19 mouse cellular contexts compared by ENCODE assay signal in genomic region chr2:123805646-123806045, GRCm38 (mm10).
A peak's percentile ranks its signal among the peaks of the same experiment; 100 is the strongest.
DNase-seq lines count a peak whose midpoint lies in the region; ATAC-seq and TF ChIP-seq lines count a peak whose summit lies in the region.
"Had no signal": no experiment of that assay in that cellular context is flagged by ENCODE, and none has a peak within 500 bp of the region (broad histone marks: within the 10 kb centered on the region; RNA-seq: fewer than 3 reads in every experiment).

No protein-coding gene starts in this region.

- peak; percentile 67 for ATAC-seq in forebrain, embryonic 15.5 days (replicated peaks)
- ATAC-seq: intestine, embryonic 16.5 days had no signal

- peak; percentile 13 to 38 for DNase-seq in cerebellum, postnatal 14 days
- no peak for DNase-seq in cerebellum, postnatal 4 days (ENCODE audit: low spot score in 2 of 2)
- no peak for DNase-seq in forebrain, embryonic 10.5 days (ENCODE audit: extremely low spot score, low spot score)
- DNase-seq in layer of hippocampus, postnatal 10 days (ENCODE audit: low spot score in 2 of 2) = peak; percentile 34 to 48
- no peak for DNase-seq in layer of hippocampus, adult 11-12 months (ENCODE audit: low spot score)
- DNase-seq in brain, embryonic 14.5 days (ENCODE audit: low read depth) = peak; percentile 76
- no peak for DNase-seq in kidney, adult 11 months
- DNase-seq: adrenal gland, postnatal 10 days; cerebellum, adult 18-20 months; cerebellum, adult 9-11 months; gastrocnemius, postnatal 14 days; heart, adult 2 months; heart, postnatal 14 days had no signal

- 47% methylated on average over 2 of the region's 2 CpGs for WGBS in forebrain, embryonic 15.5 days
- WGBS in forebrain, embryonic 10.5 days = 74% methylated on average over 2 of the region's 2 CpGs

- H3K4me2 ChIP-seq in forebrain, embryonic 15.5 days (replicated peaks) = no peak overlapping the region
- H3K4me2 ChIP-seq: embryonic facial prominence, embryonic 13.5 days; heart, embryonic 11.5 days; heart, embryonic 15.5 days; hindbrain, embryonic 14.5 days had no signal

- H3K9ac ChIP-seq in forebrain, embryonic 15.5 days (replicated peaks) = no peak overlapping the region
- H3K9ac ChIP-seq: embryonic facial prominence, embryonic 13.5 days; heart, embryonic 15.5 days; hindbrain, embryonic 14.5 days had no signal

- no peak for TF ChIP-seq CTCF in brain, embryonic 14.5 days (IDR thresholded peaks at IDR 0.05; ENCODE audit: borderline replicate concordance, extremely low read depth, insufficient read depth, insufficient read length)

- peaks cover 7% of the 10 kb centered on the region; the same call in 1 of the 2 replicates for H3K4me1 ChIP-seq in forebrain, embryonic 15.5 days
- H3K4me1 ChIP-seq in forebrain, embryonic 10.5 days = no peaks in the 10 kb centered on the region
- H3K4me1 ChIP-seq: embryonic facial prominence, embryonic 13.5 days; heart, embryonic 15.5 days had no signal

- H3K9me3 ChIP-seq in forebrain, embryonic 15.5 days = no peaks in the 10 kb centered on the region
- no peaks in the 10 kb centered on the region for H3K9me3 ChIP-seq in forebrain, embryonic 10.5 days
- H3K9me3 ChIP-seq: embryonic facial prominence, embryonic 13.5 days; heart, embryonic 15.5 days had no signal

- H3K36me3 ChIP-seq in forebrain, embryonic 15.5 days = no peaks in the 10 kb centered on the region
- H3K36me3 ChIP-seq in forebrain, embryonic 10.5 days (replicated peaks) = no peaks in the 10 kb centered on the region
- H3K36me3 ChIP-seq: embryonic facial prominence, embryonic 13.5 days; heart, embryonic 15.5 days had no signal

- H3K4me3 ChIP-seq in forebrain, embryonic 15.5 days = no peak overlapping the region
- H3K4me3 ChIP-seq in forebrain, embryonic 10.5 days = no peak overlapping the region
- H3K4me3 ChIP-seq: embryonic facial prominence, embryonic 13.5 days; heart, adult 2 months; heart, embryonic 15.5 days had no signal

- no peaks in the 10 kb centered on the region for H3K27me3 ChIP-seq in forebrain, embryonic 15.5 days
- H3K27me3 ChIP-seq in forebrain, embryonic 10.5 days (ENCODE audit: poor library complexity, severe bottlenecking) = no peaks in the 10 kb centered on the region
- H3K27me3 ChIP-seq: embryonic facial prominence, embryonic 13.5 days; heart, embryonic 15.5 days had no signal

- H3K27ac ChIP-seq in forebrain, embryonic 15.5 days (replicated peaks) = no peak overlapping the region
- H3K27ac ChIP-seq in forebrain, embryonic 10.5 days = no peak overlapping the region
- H3K27ac ChIP-seq: embryonic facial prominence, embryonic 13.5 days; heart, adult 2 months; heart, embryonic 15.5 days; hindbrain, embryonic 14.5 days had no signal

- TF ChIP-seq POLR2A in brain, embryonic 14.5 days (IDR thresholded peaks at IDR 0.05; ENCODE audit: borderline replicate concordance, extremely low read depth, insufficient read depth, insufficient read length, poor library complexity, severe bottlenecking) = no peak

Comparison
In these comparisons a context has a peak if more than half of its experiments do, and no peak if none do; other contexts are left out.
1. DNase-seq: peak in cerebellum, postnatal 14 days (2 of 2), layer of hippocampus, postnatal 10 days (2 of 2) and brain, embryonic 14.5 days (single experiment); none in cerebellum, postnatal 4 days (0 of 2), forebrain, embryonic 10.5 days (single experiment), layer of hippocampus, adult 11-12 months (single experiment) and kidney, adult 11 months (single experiment).